Mouse (Mus musculus) cerebellum, adult 9-11 months (tissue): ENCODE data around the gene Pnn.
A peak's percentile ranks its signal among the peaks of the same experiment; 100 is the strongest.
"Not testable (repeated sequence)": the region's sequence is repeated elsewhere in the genome, so short reads cannot be mapped to it uniquely, and the experiment has no call there.

Experiments
- DNase-seq: peaks from one replicate; pipeline ENCODE4 v3.0.0; 2022

Pnn gene

DNA sequence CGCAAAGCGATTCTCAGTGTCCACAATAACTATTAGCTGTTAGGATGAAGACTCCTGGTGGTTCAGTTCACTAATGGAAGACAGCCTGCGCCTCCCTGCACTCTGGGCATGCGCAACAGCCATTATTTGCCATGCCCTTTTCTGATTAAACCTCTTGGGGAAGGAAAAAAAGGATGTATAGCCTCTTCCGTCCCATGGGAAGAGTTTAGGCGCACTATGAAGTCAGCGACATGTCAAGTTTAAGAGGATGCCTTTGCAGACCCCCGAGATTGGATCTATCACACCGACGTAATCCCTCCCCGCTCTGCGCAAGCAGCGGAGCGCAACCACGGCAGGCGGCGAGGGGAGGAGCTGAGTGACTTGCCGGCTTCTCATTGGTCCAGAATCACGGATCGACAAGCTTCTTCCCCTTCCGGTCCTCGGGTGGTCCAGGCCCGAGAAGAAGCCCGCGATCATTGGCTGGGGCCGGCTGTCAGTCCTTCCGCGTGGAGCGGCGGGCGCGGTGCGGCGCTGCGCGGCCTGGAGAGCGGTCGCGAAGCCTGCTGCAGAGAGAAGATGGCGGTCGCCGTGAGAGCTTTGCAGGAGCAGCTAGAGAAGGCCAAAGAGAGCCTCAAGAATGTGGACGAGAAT lies at the start of gene Pnn:
Gene Pnn, plus strand, starts transcription at position 437 of the 630 bp plus-strand sequence.
- DNase-seq, result peak; percentile 98

DNA sequence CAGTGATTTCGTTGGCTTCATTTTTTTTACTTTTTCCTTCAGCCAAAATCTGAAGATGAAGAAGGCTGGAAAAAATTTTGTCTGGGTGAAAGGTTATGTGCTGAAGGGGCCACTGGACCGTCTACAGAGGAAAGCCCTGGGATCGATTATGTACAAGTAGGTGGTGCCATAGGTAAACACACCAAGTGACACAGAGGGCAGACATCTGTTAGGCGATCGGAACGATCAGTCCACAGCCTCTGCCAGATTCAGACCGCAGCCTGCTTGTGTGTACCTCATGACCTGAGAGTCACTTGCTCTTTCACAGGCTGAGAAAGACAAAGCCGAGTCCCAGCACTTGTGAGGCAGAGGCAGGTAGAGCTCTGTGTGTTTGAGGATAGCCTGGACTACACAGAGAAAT lies 48.7 kb upstream of the Pnn start:
- no peak for DNase-seq

DNA sequence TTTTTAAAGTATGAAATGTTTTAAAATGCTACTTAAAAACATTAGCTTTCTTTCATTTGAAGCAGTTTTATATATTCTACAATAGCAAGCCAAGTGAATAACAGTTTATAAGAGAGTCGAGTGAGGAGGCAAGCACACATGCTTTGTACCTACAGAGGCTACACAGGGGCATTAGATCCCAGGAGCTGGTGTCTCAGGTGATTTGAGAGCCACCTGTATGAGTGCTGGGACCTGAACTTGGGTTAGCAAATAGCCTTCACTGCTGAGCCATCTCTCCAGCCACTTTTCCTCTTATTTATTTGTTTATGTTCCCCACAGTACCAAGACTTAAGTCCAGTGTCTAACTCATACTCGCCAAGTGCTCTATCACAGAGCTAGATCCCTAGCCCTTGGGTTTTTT lies 46.8 kb upstream of the Pnn start:
- DNase-seq, result no peak

DNA sequence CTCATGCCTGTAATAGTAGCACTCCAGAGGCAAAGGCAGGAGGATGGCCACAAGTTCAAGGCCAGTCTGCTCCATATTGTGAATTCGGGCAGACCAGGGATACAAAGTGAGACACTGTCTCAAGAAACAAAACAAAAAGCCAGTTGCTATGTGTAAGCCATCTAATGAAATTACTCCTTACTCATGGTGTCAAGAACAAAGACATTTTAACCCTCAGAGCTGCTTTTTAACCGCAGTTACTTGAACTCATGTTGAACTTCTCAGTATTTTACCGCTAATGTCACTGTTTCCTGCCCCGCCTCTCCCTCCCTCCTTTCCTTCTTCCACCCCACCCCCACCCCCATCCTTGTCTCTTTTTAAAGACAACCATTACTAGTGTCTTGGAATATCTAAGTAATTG lies 45.4 kb upstream of the Pnn start:
- no peak for DNase-seq

DNA sequence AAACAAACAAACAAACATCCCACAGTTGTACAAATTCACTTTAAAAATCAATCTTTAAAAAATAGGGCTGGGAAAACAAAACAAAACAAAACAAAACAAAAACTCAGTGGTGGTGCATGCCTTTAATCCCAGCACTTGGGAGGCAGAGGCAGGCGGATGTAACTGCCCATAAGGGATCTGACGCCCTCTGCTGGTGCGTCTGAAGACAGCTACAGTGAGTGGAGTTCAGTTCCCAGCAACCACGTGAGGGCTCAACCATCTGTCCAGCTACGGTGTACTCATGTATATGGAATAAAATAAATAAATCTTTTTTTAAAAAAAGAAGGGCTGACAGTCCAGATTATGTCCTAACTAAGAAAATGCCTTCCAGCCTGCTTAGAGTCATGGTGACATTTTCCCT lies 34.6 kb upstream of the Pnn start:
- DNase-seq, result no peak

DNA sequence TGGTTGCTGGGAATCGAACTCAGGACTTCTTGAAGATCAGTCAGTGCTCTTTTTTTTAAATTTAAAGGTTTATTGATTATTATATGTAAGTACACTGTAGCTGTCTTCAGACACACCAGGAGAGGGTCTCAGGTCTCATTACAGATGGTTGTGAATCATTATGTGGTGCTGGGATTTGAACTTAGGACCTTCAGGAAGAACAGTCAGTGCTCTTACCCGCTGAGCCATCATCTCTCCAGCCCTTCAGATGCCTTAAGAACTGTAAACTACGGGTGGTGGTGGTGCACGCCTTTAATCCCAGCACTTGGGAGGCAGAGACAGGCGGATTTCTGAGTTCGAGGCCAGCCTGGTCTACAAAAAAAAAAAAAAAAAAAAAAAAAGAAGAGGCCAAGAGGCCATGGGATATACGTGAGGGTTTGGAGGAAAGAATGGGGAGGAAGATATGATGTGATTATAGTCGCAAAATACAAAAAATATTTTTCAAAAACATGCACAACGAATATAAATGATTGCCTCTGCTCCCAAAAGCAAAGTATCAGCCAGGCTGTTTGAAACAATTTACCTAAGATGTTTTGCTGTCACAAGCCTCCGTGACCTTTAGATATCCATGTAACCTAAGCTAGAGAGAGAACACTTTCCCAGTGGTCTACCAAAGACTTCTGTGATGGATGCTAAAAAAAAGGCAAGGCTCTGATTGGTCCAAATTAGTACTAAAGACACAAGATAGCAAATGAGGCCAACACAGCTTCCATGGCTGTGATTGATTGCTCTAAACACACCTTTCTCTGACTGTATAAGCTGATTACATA lies 27.3 kb upstream of the Pnn start:
- DNase-seq, result no peak

DNA sequence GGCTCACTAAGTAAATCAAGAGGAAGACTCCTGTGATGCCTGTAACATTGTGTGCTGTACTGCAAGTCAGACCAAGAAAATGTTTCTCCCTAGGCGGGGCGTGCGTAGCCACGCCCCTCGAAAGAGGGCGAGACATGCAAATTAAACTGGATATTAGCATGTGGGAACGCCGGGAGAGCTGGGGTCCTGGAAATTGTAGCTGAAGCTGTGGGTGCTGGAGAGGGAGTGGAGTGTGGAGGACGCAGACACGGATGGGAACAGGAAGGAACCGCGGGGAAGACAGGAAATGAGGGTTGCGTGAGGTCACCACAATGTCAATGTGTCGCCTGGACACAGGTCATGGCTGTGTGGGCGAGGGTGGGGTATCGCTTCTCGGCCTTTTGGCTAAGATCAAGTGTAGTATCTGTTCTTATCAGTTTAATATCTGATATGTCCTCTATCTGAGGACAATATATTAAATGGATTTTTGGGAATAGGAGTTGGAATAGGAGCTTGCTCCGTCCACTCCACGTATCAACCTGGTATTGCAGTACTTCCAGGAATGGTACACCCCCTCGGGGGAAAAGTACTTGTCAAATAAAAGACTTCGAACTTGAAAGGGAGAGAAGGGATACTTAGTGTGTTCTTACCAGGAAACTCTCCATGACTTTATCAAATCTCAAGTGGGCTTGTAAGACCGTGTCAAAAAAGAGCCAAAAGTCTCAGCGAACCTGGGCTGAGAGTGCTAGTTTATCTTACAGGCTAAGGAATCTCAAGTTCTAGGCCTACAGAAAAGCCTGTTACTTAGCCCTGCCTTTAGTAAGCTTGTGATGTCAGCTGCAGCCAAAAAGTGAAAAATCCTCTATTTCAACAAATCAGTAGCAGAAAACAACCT lies 26.5 kb upstream of the Pnn start:
- DNase-seq, result no peak

DNA sequence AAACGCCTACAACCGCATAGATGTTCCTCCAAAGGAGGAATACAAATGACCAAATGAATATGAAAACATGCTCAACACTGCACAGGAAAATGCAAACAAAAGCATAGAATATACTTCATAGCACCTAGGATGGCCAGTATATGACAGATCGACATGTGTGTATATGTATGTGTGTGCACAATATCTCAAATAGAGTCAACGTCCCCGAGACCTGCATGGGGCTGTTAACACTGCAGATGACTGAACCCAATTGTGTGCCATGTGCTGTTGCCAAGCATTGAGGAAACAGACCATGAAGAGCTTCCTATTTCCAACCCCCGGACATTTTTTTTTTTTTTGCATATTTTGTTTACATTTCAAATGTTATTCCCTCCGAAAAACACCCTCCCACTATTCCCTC lies 25.8 kb upstream of the Pnn start:
- DNase-seq, result no peak

DNA sequence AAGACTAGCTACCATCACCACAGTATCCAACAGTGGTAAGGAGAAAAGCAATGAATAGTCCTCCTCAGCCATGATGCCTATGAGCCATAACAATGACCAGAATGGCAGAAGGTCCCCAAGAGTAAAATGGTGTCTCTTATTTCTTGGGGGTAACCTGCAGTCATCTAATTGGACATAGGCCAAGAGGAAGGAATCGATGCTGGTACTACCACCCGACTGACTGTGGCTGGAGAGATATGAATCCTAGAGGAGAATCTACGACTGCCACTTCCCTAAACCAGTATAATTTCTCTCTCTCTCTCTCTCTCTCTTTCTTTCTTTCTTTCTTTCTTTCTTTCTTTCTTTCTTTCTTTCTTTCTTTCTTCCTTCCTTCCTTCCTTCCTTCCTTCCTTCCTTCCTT lies 14.2 kb upstream of the Pnn start:
- DNase-seq, result no peak

DNA sequence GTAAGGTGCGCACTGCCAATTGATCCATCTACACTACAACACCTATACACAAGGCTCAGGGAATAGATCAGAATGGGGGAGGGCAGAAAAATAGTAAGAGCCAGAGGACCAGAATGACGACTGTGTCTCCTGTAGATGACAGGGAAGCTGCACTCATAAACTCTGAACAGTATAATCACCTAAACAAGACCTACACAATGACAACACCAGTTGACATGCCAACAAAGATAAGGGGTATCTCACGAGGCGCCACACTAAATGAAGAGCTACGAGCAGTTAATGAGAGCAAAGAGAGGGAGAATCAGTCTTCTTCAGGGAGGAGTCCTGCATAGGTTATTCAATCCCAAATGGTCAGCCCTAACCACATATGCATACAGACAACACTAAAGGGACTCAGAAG lies 13.5 kb upstream of the Pnn start:
- no peak for DNase-seq

DNA sequence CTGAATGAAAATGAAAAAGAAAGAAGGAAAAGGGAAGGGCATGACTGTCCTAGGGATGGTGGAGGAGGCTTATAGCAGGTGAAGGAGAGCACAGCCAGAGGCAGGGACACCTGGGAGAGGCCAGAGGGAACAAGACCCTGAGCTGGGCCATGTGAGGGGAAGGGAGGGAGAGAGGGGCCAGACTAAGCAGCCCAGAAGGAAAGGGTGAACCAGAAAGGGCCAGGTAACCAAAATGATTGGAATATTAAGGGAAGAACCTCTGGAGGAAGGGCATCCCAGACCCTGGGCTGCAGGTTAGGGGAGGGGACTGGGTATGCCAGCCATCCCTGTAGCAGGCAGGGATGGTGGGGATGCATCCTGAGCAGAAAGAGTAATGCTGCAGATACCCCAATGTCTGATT lies 12.7 kb upstream of the Pnn start:
- no peak for DNase-seq

DNA sequence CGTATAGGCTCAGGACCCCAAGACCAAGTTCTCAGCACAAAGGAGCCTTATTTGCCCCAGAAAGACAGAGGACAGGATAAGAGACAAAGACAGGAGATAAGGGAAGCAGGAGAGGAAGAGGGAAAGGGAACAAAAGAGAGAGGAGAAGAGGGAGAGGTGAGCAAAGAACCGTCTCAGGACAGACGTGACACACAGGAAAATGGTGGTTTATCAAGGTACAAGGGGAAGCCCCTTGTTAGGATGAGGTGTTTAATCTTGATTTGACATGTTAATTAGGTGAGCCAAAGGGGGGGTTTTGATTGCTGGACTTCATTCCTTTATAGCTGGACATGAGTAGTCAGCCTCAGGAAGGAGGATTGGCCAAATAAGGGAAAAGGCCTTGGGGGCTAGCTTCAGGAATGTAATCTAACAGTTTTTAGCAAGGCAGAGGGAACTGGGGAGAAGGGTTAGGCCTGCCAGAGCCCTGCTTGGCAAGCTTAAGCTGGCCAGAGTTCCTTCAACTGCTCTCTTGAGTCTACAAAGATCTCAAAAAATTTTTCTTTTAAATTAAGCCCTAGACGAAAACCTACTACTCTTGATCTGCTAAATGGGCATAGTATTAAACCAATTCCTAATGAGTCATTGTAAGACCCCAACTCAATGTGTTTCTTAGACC lies 11.4 kb upstream of the Pnn start:
- DNase-seq, result no peak

DNA sequence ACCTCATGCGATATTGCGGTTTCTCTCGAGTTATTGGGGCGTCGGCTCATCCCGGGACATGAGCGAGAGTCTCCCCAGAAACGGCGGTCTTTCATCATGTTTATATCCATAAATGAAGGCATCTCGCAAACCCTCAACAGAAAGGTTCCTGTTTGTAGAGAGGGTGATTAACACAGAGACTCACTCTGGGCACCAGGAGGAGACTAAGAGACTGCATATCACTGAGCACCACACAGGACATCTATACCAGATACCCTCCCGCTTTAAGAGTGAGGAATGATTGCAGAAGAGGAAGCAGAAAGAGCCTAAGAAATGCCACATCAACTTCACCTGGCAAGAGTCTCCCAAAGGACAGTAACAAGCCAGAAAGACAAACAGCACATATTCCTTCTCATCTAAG lies 10.5 kb upstream of the Pnn start:
- no peak for DNase-seq

DNA sequence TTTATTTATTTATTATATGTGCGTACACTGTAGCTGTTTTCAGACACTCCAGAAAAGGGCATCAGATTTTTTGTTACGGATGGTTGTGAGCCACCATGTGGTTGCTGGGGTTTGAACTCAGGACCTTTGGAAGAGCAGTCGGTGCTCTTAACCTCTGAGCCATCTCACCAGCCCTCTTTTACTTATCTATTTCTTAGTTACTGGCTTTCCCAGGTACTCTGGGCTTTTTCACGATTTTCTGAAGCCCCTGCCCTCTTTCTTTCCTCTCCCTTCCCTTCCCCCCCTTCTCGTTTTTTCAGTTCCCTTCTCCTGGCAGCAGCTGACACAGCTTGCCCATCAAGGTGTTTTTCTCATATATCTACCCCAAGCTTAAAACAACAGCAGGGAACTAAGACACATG lies 8.4 kb upstream of the Pnn start:
- DNase-seq, result not testable (repeated sequence)

DNA sequence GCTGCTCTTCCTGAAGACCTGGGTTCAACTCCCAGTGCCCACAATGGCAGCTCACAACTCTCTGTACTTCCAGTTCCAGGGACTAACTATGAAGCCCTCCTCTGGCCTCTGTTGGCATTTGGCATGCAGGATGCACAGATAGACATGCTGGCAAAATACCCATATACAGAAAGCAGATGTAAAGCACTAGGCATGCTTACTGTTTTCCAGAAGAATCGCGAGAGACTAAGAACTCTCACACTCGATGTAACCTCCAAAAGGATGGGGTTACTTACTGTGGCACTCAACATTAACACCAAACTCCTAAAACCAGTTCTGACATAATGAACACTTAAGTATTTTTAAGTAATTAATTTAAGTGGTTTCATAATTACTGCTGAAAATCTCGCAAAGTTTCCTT lies 6.4 kb upstream of the Pnn start:
- DNase-seq, result peak; percentile 23

DNA sequence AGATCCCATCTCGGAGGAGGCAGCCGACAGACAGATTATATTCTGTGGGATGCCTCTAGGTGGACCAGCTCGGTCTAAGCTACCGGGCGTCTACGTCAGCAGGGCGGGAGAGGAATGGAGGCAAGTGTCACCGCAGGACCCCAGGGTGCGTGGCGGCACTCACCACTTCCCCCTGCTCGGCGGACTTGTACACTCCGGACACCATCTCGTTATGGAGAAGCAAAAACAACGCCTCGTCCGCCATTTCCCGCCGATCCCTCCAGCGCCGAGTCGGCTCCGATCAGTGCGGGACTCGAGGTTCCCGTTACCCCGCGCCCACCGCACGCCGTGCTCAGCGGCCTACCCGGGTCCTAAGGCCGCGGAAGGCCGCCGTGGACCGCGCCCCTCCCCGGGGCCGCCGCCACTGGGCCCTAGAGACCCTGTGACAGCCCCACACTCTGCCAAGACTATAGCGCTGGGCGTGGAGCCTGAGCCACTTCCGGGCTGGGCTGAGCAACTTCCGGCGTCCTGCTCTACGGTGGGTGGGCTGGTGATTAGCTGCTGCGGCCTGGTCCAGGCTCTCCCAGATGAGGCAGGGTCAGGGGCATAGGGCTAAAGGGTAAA lies 5.6 kb upstream of the Pnn start, which contains the start of gene Trappc6b:
Gene Trappc6b, minus strand, starts transcription at position 480 of the 603 bp plus-strand sequence.
- DNase-seq, result peak; percentile 82

DNA sequence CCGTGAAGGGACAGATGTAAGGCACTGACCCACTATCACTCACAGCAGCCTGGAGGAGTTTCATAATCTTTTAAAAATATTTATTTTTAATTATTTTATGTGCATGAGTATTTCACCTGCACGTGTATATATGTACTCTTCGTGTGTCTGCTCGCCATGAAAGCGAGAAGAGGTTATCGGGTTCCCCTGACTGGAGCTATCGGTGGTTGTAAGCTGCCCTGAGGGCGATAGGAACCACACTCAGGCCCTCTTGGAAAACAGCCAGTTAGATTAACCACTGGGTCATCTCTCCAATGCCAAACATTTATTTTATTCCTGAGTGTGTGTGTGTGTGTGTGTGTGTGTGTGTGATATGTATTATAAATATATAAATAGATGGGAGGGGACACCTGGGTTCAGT lies 1.8 kb upstream of the Pnn start:
- DNase-seq, result peak; percentile 20

DNA sequence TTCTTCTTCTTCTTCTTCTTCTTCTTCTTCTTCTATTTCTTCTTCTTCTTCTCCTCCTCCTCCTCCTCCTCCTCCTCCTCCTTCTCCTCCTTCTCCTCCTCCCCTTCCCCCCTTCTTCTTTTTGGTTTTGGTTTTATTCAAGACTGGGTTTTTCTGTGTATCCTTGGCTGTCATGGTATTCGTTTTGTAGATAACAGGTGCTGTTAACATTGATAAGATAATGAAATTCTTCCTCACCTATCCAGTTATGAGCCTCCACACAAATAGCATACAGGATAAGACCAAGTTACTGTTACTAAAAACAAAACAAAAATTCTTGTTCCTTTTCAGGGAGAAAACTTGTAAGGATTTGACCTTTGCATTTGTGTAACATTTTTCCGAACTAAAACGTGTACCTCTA lies 908 bp upstream of the Pnn start:
- no peak for DNase-seq

DNA sequence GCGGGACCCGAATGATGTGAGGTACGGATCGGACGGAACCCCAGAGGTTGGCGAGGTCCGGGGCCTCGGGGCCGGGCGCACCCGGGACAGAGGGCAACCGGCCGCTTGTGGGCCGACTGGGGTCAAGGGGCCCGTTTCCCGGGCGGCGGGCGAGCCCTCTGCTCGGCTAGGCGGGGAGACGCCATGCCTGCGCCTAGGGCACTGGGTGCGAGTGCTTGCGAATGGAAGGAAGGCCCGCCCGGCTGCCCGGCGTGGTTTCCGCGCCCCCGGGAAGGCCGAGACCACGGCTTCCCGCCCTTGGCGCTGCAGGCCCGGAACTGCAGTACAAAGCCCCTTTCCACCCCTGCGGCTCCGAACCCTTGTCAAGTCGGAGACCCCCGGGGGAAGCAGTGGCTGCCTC lies 411 bp downstream of the Pnn start:
- DNase-seq, result no peak

DNA sequence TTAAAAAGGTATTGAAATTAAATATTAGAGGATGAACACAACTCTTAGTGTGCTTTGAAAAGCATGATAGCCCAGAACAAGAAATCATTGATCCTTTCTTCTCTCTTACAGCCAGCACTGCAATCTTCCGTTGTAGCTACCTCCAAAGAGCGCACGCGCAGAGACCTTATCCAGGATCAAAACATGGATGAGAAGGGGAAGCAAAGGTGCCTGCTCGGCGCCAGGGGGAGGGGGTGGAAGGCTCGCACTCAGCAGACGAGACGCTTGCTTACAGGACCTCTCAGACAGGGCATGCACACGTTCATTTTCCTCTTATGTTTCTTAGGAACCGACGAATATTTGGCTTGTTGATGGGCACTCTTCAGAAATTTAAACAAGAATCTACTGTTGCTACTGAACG lies 2.1 kb downstream of the Pnn start:
- no peak for DNase-seq

DNA sequence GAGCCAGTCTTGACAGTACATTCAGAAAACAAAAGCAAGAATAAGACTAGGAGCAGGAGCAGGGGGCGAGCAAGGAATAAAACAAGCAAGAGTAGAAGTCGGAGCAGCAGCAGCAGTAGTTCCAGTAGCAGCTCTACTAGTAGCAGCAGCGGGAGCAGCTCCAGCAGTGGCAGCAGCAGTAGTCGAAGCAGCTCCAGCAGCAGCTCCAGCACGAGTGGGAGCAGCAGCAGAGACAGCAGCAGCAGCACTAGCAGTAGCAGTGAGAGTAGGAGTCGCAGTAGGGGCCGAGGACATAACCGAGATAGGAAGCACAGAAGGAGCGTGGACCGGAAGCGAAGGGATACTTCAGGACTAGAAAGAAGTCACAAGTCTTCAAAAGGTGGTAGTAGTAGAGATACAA lies 5.6 kb downstream of the Pnn start:
- no peak for DNase-seq

DNA sequence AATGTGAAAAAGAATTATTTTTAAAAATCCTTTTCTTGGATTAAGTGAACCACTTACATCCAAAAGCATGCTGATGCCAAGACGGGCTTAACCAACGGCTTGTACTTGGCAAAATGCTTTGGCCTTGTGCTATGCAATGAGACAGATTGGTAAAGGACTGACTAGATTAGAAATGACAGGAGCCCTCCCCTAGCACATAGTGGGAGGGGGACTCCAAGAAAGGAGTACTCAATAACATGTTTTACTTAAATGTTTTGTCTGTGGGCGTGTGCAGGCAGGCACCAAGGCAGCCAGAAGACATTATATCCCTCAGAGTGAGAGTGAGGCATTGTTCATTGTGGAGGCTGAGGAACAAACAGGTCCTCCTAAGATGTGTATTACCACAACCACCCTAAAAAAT lies 7.4 kb downstream of the Pnn start:
- no peak for DNase-seq

DNA sequence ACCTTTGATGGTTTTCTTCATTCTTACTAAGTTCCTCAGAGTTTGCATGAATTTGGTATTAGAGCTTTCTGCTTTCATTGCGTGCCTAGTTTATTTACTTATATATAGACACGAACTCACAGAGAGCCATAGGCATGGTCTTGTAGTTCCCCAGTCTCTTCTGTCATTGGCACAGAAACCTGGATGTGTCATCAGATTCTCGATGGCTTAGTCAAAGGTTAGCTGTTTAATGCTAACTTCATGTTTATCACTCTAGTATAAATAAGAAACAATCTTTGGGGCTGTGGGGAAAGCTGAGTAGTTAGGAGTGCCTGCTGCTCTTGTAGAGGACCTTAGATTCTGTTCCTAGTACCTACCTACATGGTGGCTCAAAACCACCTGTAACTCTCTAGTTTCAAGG lies 10.3 kb downstream of the Pnn start:
- DNase-seq, result no peak
